Mouse (Mus musculus): Measurements from ENCODE around the gene Mtif3.
A peak's percentile ranks its signal among the peaks of the same experiment; 100 is the strongest.

Mtif3 gene

GRCm38 (mm10) chr5:146914088-146914766 is 49.4 kb downstream of the Mtif3 start:
- DNase-seq = peak; percentile 32 to 49

GRCm38 (mm10) chr5:146913355-146913754 is 50.2 kb downstream of the Mtif3 start:
- no peak for DNase-seq

GRCm38 (mm10) chr5:146912206-146912605 is 51.4 kb downstream of the Mtif3 start:
- DNase-seq = no peak

- DNase-seq = no peak
Observed at GRCm38 (mm10) chr5:146908629-146909028, 55.0 kb downstream of the Mtif3 start.

GRCm38 (mm10) chr5:146907533-146907932 is 56.1 kb downstream of the Mtif3 start:
- DNase-seq = no peak

GRCm38 (mm10) chr5:146905486-146906172 is 58.0 kb downstream of the Mtif3 start:
- peak; percentile 61 to 78 for DNase-seq

- peak; percentile 69 to 81 for DNase-seq
Observed at GRCm38 (mm10) chr5:146904404-146904803, 59.2 kb downstream of the Mtif3 start.

Data from cerebellum, adult 18-20 months (tissue).